Mouse (Mus musculus): ENCODE results near the gene Dnah11.

GRCm38 (mm10) chr12:118107719-118108118 lies 91.1 kb downstream of the Dnah11 start:
- TF ChIP-seq CTCF (IDR thresholded peaks at IDR 0.05 in 2 of 3, conservative IDR thresholded peaks at IDR 0.05 in 1 of 3; ENCODE audit: control insufficient read depth in 1 of 3, insufficient read depth in 1 of 3, low read depth in 2 of 3, low read length in 3 of 3, poor library complexity in 1 of 3, severe bottlenecking in 1 of 3) (no peak), NRF1 (IDR thresholded peaks at IDR 0.05; ENCODE audit: insufficient read depth, low read depth, low read length, poor library complexity, severe bottlenecking) (no peak), CHD1 (IDR thresholded peaks at IDR 0.05; ENCODE audit: low read depth, low read length) (no peak), POLR2AphosphoS2 (IDR thresholded peaks at IDR 0.05; ENCODE audit: low read length) (no peak)
